In genomic region chr17:50867297-50867696, GRCm38 (mm10) we compare ENCODE assay signal across 16 mouse cellular contexts.
"Had no signal": no experiment of that assay in that cellular context is flagged by ENCODE, and none has a peak within 500 bp of the region (broad histone marks: within the 10 kb centered on the region; RNA-seq: fewer than 3 reads in every experiment).

No protein-coding gene starts in this region.

- H3K9ac ChIP-seq: neural tube, embryonic 13.5 days; neural tube, embryonic 15.5 days; stomach, embryonic 15.5 days had no signal

- H3K27me3 ChIP-seq: neural tube, embryonic 13.5 days; neural tube, embryonic 15.5 days; stomach, embryonic 15.5 days had no signal

- DNase-seq: retina, postnatal 1 day; right cerebral cortex, adult 18-20 months; right cerebral cortex, postnatal 14 days; right cerebral cortex, postnatal 25 days; right cerebral cortex, postnatal 4 days; spleen, adult 18-20 months; thymus, adult 18-20 months; thymus, adult 2 months; thymus, postnatal 14 days; thymus, postnatal 25 days; thymus, postnatal 36 days; thymus, postnatal 4 days had no signal

- H3K4me2 ChIP-seq: neural tube, embryonic 13.5 days; neural tube, embryonic 15.5 days; stomach, embryonic 15.5 days had no signal

- H3K4me3 ChIP-seq: neural tube, embryonic 13.5 days; neural tube, embryonic 15.5 days; stomach, embryonic 15.5 days had no signal

- H3K9me3 ChIP-seq: neural tube, embryonic 13.5 days; neural tube, embryonic 15.5 days; stomach, embryonic 15.5 days had no signal

- H3K27ac ChIP-seq: neural tube, embryonic 13.5 days; neural tube, embryonic 15.5 days; stomach, embryonic 15.5 days; stomach, postnatal 0 days had no signal

- H3K4me1 ChIP-seq: neural tube, embryonic 13.5 days; neural tube, embryonic 15.5 days; stomach, embryonic 15.5 days had no signal

- H3K36me3 ChIP-seq: neural tube, embryonic 13.5 days; neural tube, embryonic 15.5 days; stomach, embryonic 15.5 days had no signal
